Mouse (Mus musculus): ENCODE data around the gene Dtnb. TPM values are rescaled to one million over a fixed set of nuclear protein-coding genes. Genes with fewer than 3 reads are reported as not detected.

Gene Dtnb
- polyA plus RNA-seq, 1 experiment from 2014 or later, result 41.6 TPM

DNA sequence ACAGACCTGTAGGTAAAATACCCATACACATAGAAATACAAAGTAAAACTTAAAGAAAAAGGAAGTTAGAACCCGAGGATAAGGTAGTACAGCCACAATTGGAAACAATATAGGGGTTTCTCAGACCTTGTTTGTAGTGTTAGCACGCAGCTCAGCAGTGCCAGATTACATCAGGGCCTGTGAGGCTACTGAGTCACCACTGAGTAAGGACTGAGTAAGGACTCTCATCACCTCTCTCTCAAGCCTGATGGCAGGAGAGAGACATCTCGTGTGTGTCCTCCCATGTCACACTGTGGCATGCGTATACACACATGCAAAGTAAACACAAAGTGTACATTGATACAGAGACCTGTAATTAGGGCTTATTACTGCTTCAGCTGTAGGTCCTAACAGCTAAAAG is 175.4 kb downstream of the Dtnb start:
- Histone ChIP-seq H3K4me2 (no peak overlapping the region), H3K4me3 (replicated peaks) (no peak overlapping the region), H3K9me3 (no peaks in the 10 kb centered on the region), H3K27me3 (no peaks in the 10 kb centered on the region), H3K4me1 (no peaks in the 10 kb centered on the region), H3K36me3 (replicated peaks) (0 out of 2 replicates have a peak, but pooled peaks cover 5% of the 10 kb centered on the region), H3K27ac (no peak overlapping the region), H3K9ac (no peak overlapping the region)
- no peak for ATAC-seq (ENCODE audit: low FRiP score)
- WGBS, result 88% methylated on average over 4 of the region's 4 CpGs

- no peak overlapping the region for H3K4me2 ChIP-seq
- no peak overlapping the region for H3K4me3 ChIP-seq (replicated peaks)
- H3K9me3 ChIP-seq, result no peaks in the 10 kb centered on the region
- no peaks in the 10 kb centered on the region for H3K4me1 ChIP-seq
- no peaks in the 10 kb centered on the region for H3K27me3 ChIP-seq
- WGBS, result 90% methylated on average over 6 of the region's 6 CpGs
- 0 out of 2 replicates have a peak, but pooled peaks cover 5% of the 10 kb centered on the region for H3K36me3 ChIP-seq (replicated peaks)
- ATAC-seq (ENCODE audit: low FRiP score), result no peak
- no peak overlapping the region for H3K27ac ChIP-seq
- H3K9ac ChIP-seq, result no peak overlapping the region
Measured at GRCm38 (mm10) chr12:3755522-3755921, 183.3 kb downstream of the Dtnb start.

GRCm38 (mm10) chr12:3756216-3756615 is 184.0 kb downstream of the Dtnb start:
- no peak for ATAC-seq (ENCODE audit: low FRiP score)
- Histone ChIP-seq H3K36me3 (replicated peaks) (0 out of 2 replicates have a peak, but pooled peaks cover 5% of the 10 kb centered on the region), H3K9ac (no peak overlapping the region), H3K4me3 (replicated peaks) (no peak overlapping the region), H3K27ac (no peak overlapping the region), H3K4me2 (no peak overlapping the region), H3K9me3 (no peaks in the 10 kb centered on the region), H3K4me1 (no peaks in the 10 kb centered on the region), H3K27me3 (no peaks in the 10 kb centered on the region)
- 94% methylated on average over 3 of the region's 3 CpGs for WGBS

DNA sequence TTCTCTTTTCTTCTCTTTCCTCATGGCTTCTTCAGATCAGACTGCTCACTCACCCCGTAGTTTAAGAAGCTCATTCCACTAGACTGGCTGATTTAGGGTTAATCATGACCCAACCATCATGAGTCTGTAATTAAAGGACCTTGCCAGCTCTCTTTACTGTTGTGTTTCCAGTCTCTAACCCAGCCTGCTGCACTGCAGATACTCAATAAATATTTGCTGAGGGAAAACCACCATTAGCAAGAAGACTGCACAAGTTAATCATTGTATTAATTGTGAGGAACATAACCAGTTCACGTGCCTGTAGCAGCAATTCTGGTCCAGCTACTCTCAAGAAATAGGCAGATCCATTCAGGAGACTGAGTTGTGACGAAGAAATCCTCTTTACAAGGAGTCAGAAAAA is 185.9 kb downstream of the Dtnb start:
- no peaks in the 10 kb centered on the region for H3K9me3 ChIP-seq
- no peak overlapping the region for H3K4me2 ChIP-seq
- H3K27ac ChIP-seq, result no peak overlapping the region
- H3K27me3 ChIP-seq, result no peaks in the 10 kb centered on the region
- 79% methylated on average over 3 of the region's 3 CpGs for WGBS
- no peak overlapping the region for H3K9ac ChIP-seq
- H3K4me1 ChIP-seq, result no peaks in the 10 kb centered on the region
- no peak for ATAC-seq (ENCODE audit: low FRiP score)
- H3K4me3 ChIP-seq (replicated peaks), result no peak overlapping the region
- no peaks in the 10 kb centered on the region for H3K36me3 ChIP-seq (replicated peaks)

GRCm38 (mm10) chr12:3759419-3759818 is 187.2 kb downstream of the Dtnb start:
- no peak for ATAC-seq (ENCODE audit: low FRiP score)
- no peaks in the 10 kb centered on the region for H3K36me3 ChIP-seq (replicated peaks)
- H3K9me3 ChIP-seq, result no peaks in the 10 kb centered on the region
- H3K9ac ChIP-seq, result no peak overlapping the region
- 66% methylated on average over 4 of the region's 4 CpGs for WGBS
- no peak overlapping the region for H3K4me3 ChIP-seq (replicated peaks)
- no peaks in the 10 kb centered on the region for H3K4me1 ChIP-seq
- H3K4me2 ChIP-seq, result no peak overlapping the region
- H3K27ac ChIP-seq, result no peak overlapping the region
- no peaks in the 10 kb centered on the region for H3K27me3 ChIP-seq

DNA sequence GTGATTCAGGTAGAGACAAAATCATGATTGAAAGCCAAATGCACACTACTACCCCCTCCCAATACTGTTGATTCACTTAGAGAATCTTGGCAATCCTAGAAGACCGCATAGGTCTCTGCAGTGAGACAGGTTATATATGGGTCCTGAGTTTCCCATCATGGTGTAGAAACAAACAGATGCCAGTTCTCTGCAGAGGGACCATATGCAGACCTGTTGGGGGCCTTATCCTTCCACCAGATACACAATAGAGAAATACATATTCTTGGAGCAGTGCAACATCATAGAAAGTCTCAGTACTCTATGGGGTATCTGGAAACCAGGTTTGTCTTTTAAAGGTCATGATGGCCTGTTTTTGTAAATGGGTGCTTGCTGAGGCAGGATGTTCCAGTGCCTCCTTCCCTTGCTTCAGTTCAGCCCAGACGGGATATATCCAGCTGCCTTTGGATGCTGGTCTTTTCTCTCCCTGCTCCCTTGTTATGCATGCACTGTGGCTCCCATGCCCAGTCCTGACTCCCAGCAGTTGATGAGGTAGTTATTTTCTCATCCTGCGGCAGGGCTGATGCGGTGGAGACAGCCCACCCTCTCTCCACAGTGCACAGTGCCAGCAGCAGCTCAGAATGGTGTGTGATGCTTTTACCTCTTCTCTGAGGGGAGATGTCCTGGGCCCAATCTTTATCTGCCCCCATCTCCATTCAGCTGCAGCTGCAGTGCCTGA is 188.9 kb downstream of the Dtnb start:
- H3K27ac ChIP-seq, result no peak overlapping the region
- no peaks in the 10 kb centered on the region for H3K36me3 ChIP-seq (replicated peaks)
- H3K27me3 ChIP-seq, result no peaks in the 10 kb centered on the region
- no peaks in the 10 kb centered on the region for H3K9me3 ChIP-seq
- 72% methylated on average over 4 of the region's 4 CpGs for WGBS
- ATAC-seq (ENCODE audit: low FRiP score), result no peak
- no peaks in the 10 kb centered on the region for H3K4me1 ChIP-seq
- no peak overlapping the region for H3K4me3 ChIP-seq (replicated peaks)
- no peak overlapping the region for H3K9ac ChIP-seq
- no peak overlapping the region for H3K4me2 ChIP-seq

- 76% methylated on average over 6 of the region's 6 CpGs for WGBS
- Histone ChIP-seq H3K36me3 (replicated peaks) (no peaks in the 10 kb centered on the region), H3K4me2 (no peak overlapping the region), H3K9ac (no peak overlapping the region), H3K27ac (no peak overlapping the region), H3K9me3 (no peaks in the 10 kb centered on the region), H3K27me3 (no peaks in the 10 kb centered on the region), H3K4me3 (replicated peaks) (no peak overlapping the region), H3K4me1 (no peaks in the 10 kb centered on the region)
- no peak for ATAC-seq (ENCODE audit: low FRiP score)
Measured at GRCm38 (mm10) chr12:3761591-3762295, 189.6 kb downstream of the Dtnb start.

GRCm38 (mm10) chr12:3764191-3764804 is 192.1 kb downstream of the Dtnb start:
- WGBS, result 92% methylated on average over 3 of the region's 3 CpGs
- no peak for ATAC-seq (ENCODE audit: low FRiP score)
- no peaks in the 10 kb centered on the region for H3K9me3 ChIP-seq
- 0 out of 2 replicates have a peak, but pooled peaks cover 4% of the 10 kb centered on the region for H3K4me1 ChIP-seq
- no peak overlapping the region for H3K9ac ChIP-seq
- H3K4me2 ChIP-seq, result no peak overlapping the region
- no peak overlapping the region for H3K4me3 ChIP-seq (replicated peaks)
- H3K36me3 ChIP-seq (replicated peaks), result no peaks in the 10 kb centered on the region
- H3K27ac ChIP-seq, result no peak overlapping the region
- no peaks in the 10 kb centered on the region for H3K27me3 ChIP-seq

DNA sequence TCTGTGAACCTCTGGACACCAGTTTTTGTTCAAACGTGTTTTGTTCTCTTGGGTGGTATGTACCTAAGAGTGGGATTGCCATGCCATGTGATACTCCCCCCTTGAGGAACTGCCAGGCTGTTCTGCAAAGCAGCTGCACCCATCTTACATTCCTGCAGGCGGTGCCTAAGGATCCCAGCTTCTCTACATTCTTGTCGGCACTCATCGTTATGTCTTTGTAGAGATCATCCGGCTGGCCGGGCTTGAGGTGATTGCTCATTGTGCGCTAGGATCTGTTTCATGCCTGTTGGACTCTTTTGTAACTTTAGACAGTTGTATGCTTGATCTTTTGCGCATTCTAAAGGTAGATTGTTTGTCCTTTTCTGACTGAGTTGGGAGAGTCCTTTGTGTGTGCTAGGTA is 195.2 kb downstream of the Dtnb start:
- Histone ChIP-seq H3K4me1 (0 out of 2 replicates have a peak, but pooled peaks cover 4% of the 10 kb centered on the region), H3K4me3 (replicated peaks) (no peak overlapping the region), H3K36me3 (replicated peaks) (0 out of 2 replicates have a peak, but pooled peaks cover 2% of the 10 kb centered on the region), H3K9ac (no peak overlapping the region), H3K27ac (no peak overlapping the region), H3K27me3 (no peaks in the 10 kb centered on the region), H3K4me2 (no peak overlapping the region), H3K9me3 (no peaks in the 10 kb centered on the region)
- 43% methylated on average over 8 of the region's 8 CpGs for WGBS
- ATAC-seq (ENCODE audit: low FRiP score), result no peak

GRCm38 (mm10) chr12:3768391-3768790 is 196.2 kb downstream of the Dtnb start:
- Histone ChIP-seq H3K27ac (no peak overlapping the region), H3K9ac (no peak overlapping the region), H3K4me1 (0 out of 2 replicates have a peak, but pooled peaks cover 4% of the 10 kb centered on the region), H3K4me2 (no peak overlapping the region), H3K36me3 (replicated peaks) (0 out of 2 replicates have a peak, but pooled peaks cover 2% of the 10 kb centered on the region), H3K27me3 (no peaks in the 10 kb centered on the region), H3K4me3 (replicated peaks) (no peak overlapping the region), H3K9me3 (no peaks in the 10 kb centered on the region)
- ATAC-seq (ENCODE audit: low FRiP score), result no peak
- 92% methylated on average over 4 of the region's 4 CpGs for WGBS

DNA sequence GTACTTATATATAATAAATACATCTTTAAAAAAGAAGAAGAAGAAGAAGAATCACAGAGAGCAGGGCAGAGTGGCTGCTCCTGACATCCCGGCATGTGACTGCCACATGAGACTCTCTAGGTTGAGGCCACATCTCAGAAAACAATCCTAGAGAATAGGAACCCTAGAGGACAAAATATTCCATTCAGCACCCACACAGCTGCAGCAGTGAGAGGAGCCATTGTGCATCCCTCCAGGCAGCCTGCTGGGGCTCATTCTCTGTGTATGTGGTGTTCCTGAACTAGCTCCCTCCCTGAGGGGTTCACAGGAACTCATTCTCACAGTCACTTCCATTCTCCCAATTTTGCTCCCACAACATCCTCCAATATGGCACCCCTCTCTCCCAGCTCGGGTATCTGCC is 198.4 kb downstream of the Dtnb start:
- no peak for ATAC-seq (ENCODE audit: low FRiP score)
- H3K9ac ChIP-seq, result no peak overlapping the region
- H3K4me2 ChIP-seq, result no peak overlapping the region
- 81% methylated on average over 2 of the region's 2 CpGs for WGBS
- no peaks in the 10 kb centered on the region for H3K27me3 ChIP-seq
- H3K9me3 ChIP-seq, result no peaks in the 10 kb centered on the region
- H3K4me3 ChIP-seq (replicated peaks), result no peak overlapping the region
- peaks cover 2% of the 10 kb centered on the region; the same call in 1 of the 2 replicates for H3K36me3 ChIP-seq (replicated peaks)
- 0 out of 2 replicates have a peak, but pooled peaks cover 4% of the 10 kb centered on the region for H3K4me1 ChIP-seq
- no peak overlapping the region for H3K27ac ChIP-seq

GRCm38 (mm10) chr12:3771080-3771479 is 198.9 kb downstream of the Dtnb start:
- Histone ChIP-seq H3K4me3 (replicated peaks) (no peak overlapping the region), H3K9me3 (no peaks in the 10 kb centered on the region), H3K4me1 (0 out of 2 replicates have a peak, but pooled peaks cover 4% of the 10 kb centered on the region), H3K27me3 (no peaks in the 10 kb centered on the region), H3K36me3 (replicated peaks) (peaks cover 2% of the 10 kb centered on the region; the same call in 1 of the 2 replicates), H3K4me2 (no peak overlapping the region), H3K9ac (no peak overlapping the region), H3K27ac (no peak overlapping the region)
- ATAC-seq (ENCODE audit: low FRiP score), result no peak
- WGBS, result 97% methylated on average over 2 of the region's 2 CpGs

Measured in forebrain, embryonic 12.5 days (tissue).